Mouse (Mus musculus) G1E (cell line): ENCODE measurements at regions not wholly inside any gene's neighbourhood (a gene's known extent, or its start where the extent isn't known, plus 50 kb on each side); places are given as distances from the start of the nearest gene placed in this dataset.

Experiments
- ATAC-seq: 2 replicates; pipeline ENCODE4 v1.8.0; 2016; ENCODE audit warnings: mild to moderate bottlenecking; ENCODE audit not compliant: insufficient number of reproducible peaks, poor library complexity, low FRiP score, severe bottlenecking; ENCODE audit errors: extremely low read depth
- DNase-seq: peaks from one replicate; pipeline ENCODE4 v3.0.0; 2012; ENCODE audit warnings: low spot score
- H3K27me3 ChIP-seq: 2 replicates; pipeline ENCODE4 v1.6.1; 2012; ENCODE audit warnings: mild to moderate bottlenecking, low read length, inconsistent platforms; ENCODE audit not compliant: insufficient read depth
- H3K36me3 ChIP-seq: replicated peaks from 2 replicates; pipeline ENCODE3; 2012; ENCODE audit warnings: mild to moderate bottlenecking, inconsistent platforms
- H3K4me1 ChIP-seq: 2 replicates; pipeline ENCODE4 v1.6.1; 2012; ENCODE audit warnings: low read depth, low read length, inconsistent platforms, mixed read lengths; ENCODE audit not compliant: insufficient read depth
- H3K4me3 ChIP-seq: 2 replicates; pipeline ENCODE4 v1.5.1; 2012; ENCODE audit warnings: low read depth, mild to moderate bottlenecking, inconsistent platforms, low read length, moderate library complexity, mixed read lengths
- H3K9me3 ChIP-seq: replicated peaks from 2 replicates; pipeline ENCODE4 v1.6.1; 2012; ENCODE audit warnings: inconsistent platforms
- CTCF ChIP-seq: IDR thresholded peaks from 2 replicates; pipeline ENCODE4 v1.5.1; 2012; ENCODE audit warnings: low read depth, low read length, inconsistent platforms, mixed read lengths
- GATA1 ChIP-seq: IDR thresholded peaks from 2 replicates; pipeline ENCODE4 v1.6.1; 2012; ENCODE audit warnings: borderline replicate concordance, low read length, inconsistent platforms, mixed read lengths
- GATA2 ChIP-seq: IDR thresholded peaks from 2 replicates; pipeline ENCODE4 v1.6.1; 2012; ENCODE audit warnings: low read depth, low read length, inconsistent platforms, borderline replicate concordance
- POLR2AphosphoS5 ChIP-seq: IDR thresholded peaks from 2 replicates; pipeline ENCODE4 v1.6.1; 2012; ENCODE audit warnings: low read depth, low read length, inconsistent platforms; ENCODE audit not compliant: insufficient replicate concordance
- TAL1 ChIP-seq: conservative IDR thresholded peaks from 2 replicates; pipeline ENCODE4 v1.6.1; 2012; ENCODE audit warnings: low read depth, low read length, inconsistent platforms, mixed read lengths

GRCm38 (mm10) chr2:101284886-101285285 lies 339.6 kb upstream of the Rag2 start:
- Histone ChIP-seq H3K4me1 (peaks cover 14% of the 10 kb centered on the region), H3K36me3 (no peaks in the 10 kb centered on the region), H3K4me3 (no peak overlapping the region), H3K27me3 (no peaks in the 10 kb centered on the region), H3K9me3 (no peaks in the 10 kb centered on the region)
- no peak for DNase-seq
- TF ChIP-seq CTCF (no peak), GATA1 (no peak), GATA2 (no peak)
- no peak for ATAC-seq

- TF ChIP-seq POLR2AphosphoS5 (no peak), TAL1 (peak; percentile 56)
- Histone ChIP-seq H3K36me3 (no peaks in the 10 kb centered on the region), H3K9me3 (no peaks in the 10 kb centered on the region), H3K4me3 (no peak overlapping the region), H3K4me1 (peaks cover 25% of the 10 kb centered on the region), H3K27me3 (no peaks in the 10 kb centered on the region)
- ATAC-seq (peak; percentile 86), DNase-seq (no peak)
These were observed 336.4 kb upstream of the Rag2 start for GRCm38 (mm10) chr2:101288119-101288518.

DNA sequence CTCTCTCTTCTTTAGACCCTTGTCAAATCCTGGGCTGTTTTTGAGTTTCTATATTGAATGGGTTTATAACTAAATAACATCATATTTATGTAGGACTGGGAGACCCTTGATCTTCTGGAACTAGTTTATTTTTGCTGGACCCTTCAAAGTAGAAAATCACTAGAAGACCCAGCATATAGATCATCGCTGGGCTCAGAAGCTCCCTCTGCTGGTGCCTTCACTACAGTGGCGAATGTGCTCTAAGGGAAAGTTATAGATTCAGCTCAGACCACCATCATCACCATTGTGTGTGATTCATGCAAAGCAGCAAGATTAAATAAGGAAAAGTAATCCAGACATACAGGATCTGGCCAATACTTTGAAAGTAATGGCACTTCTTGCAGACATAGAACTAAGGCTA lies 335.4 kb upstream of the Rag2 start:
- H3K27me3 ChIP-seq = no peaks in the 10 kb centered on the region
- H3K9me3 ChIP-seq = no peaks in the 10 kb centered on the region
- ATAC-seq = no peak
- peaks cover 25% of the 10 kb centered on the region for H3K4me1 ChIP-seq
- no peak overlapping the region for H3K4me3 ChIP-seq
- peak; percentile 35; the same call in 1 of the 2 replicates for TF ChIP-seq CTCF
- TF ChIP-seq POLR2AphosphoS5 = no peak
- no peaks in the 10 kb centered on the region for H3K36me3 ChIP-seq
- DNase-seq = no peak

GRCm38 (mm10) chr2:101290738-101291137 lies 333.8 kb upstream of the Rag2 start:
- no peaks in the 10 kb centered on the region for H3K27me3 ChIP-seq
- peaks cover 25% of the 10 kb centered on the region for H3K4me1 ChIP-seq
- no peak overlapping the region for H3K4me3 ChIP-seq
- peak; percentile 62 for ATAC-seq
- H3K9me3 ChIP-seq = no peaks in the 10 kb centered on the region
- TF ChIP-seq TAL1 = no peak
- no peak for TF ChIP-seq GATA2
- no peak for TF ChIP-seq POLR2AphosphoS5
- TF ChIP-seq GATA1 = no peak
- TF ChIP-seq CTCF = no peak
- DNase-seq = no peak
- H3K36me3 ChIP-seq = no peaks in the 10 kb centered on the region

DNA sequence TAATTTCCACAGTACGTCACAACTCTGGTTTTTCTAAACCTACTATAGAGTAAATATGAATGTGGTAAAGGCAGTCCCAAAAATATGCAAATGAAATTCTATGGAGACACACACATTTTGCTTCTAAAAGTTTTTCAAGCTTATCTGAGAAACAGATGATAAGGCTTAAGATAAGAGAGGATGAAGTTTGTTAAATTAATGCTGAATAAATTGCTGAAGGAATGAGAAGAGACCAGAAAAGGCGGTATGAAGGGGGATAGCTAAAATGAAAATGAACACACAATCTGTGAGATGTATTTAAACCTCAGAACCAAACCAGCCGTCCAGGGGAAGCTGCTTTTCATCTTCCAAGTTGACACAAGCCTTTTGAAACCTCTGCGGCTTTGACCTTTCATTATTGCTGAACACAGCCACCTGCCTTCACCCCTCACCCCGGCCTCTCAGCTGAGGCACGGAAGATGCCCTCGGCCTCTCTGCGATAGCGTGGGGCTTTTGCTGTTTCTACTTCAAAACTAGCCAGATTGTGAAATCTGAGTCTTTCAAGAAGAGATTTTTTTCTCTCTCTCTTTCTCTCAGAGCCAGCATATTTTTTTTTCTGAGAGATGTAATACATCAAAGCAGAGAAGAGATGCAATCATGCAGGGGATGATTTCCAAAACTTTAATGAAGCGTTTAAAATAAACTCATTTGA lies 328.7 kb upstream of the Rag2 start:
- no peaks in the 10 kb centered on the region for H3K27me3 ChIP-seq
- H3K4me3 ChIP-seq = no peak overlapping the region
- DNase-seq (no peak), ATAC-seq (no peak)
- peaks cover 7% of the 10 kb centered on the region; the same call in 1 of the 2 replicates for H3K4me1 ChIP-seq
- TF ChIP-seq TAL1 (no peak), CTCF (no peak), POLR2AphosphoS5 (no peak), GATA2 (no peak), GATA1 (no peak)
- no peaks in the 10 kb centered on the region for H3K36me3 ChIP-seq
- no peaks in the 10 kb centered on the region for H3K9me3 ChIP-seq

DNA sequence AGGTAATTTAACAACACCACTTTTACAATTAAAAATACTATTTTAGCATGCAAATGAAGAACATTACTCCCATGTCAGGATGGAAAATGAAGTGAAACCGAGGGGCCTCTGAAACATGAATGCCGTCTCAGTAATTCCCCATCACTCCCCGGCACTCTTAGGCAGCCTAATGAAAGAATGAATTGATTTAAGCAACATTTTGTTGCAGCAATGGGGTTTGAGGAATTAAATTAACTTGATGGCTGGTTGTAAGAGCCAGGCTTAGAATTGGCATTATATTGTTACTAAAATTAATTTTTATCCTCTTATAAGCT lies 328.2 kb upstream of the Rag2 start:
- ATAC-seq (no peak), DNase-seq (no peak)
- Histone ChIP-seq H3K27me3 (no peaks in the 10 kb centered on the region), H3K9me3 (no peaks in the 10 kb centered on the region), H3K4me3 (no peak overlapping the region), H3K36me3 (no peaks in the 10 kb centered on the region), H3K4me1 (peaks cover 2% of the 10 kb centered on the region; the same call in 1 of the 2 replicates)
- no peak for TF ChIP-seq GATA1
- no peak for TF ChIP-seq TAL1
- TF ChIP-seq POLR2AphosphoS5 = no peak
- no peak for TF ChIP-seq GATA2
- TF ChIP-seq CTCF = no peak

DNA sequence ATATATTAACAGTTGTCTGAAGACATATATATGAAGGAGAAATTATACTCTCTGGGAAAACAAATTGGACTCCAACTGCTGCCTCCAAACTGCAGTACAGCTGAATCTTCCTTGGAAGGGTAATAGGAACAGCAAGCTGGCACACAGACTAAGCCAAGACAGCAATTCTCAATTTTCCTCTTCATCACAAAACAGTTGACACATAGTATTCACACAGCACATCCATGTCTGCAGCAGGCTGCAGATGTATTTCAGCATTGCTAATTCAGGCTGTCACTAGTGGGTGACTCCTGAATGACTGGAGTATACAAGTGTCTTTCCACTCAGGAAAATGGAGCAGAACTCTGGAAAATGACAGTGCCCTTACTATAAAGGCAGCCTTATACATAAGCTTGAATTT lies 327.7 kb upstream of the Rag2 start:
- no peaks in the 10 kb centered on the region for H3K9me3 ChIP-seq
- ATAC-seq (no peak), DNase-seq (no peak)

More for the DNA sequence above, 327.7 kb upstream of the Rag2 start:
- Histone ChIP-seq H3K4me3 (no peak overlapping the region), H3K27me3 (no peaks in the 10 kb centered on the region), H3K4me1 (peaks cover 2% of the 10 kb centered on the region; the same call in 1 of the 2 replicates), H3K36me3 (no peaks in the 10 kb centered on the region)
- TF ChIP-seq TAL1 (no peak), POLR2AphosphoS5 (no peak), GATA1 (no peak), GATA2 (no peak), CTCF (no peak)
